Mouse (Mus musculus): ENCODE measurements around the gene Cldn12. TPM values are rescaled to one million over a fixed set of nuclear protein-coding genes. Genes with fewer than 3 reads are reported as not detected.

Gene Cldn12
- polyA plus RNA-seq, 1 experiment from 2014 or later, result 17.8 TPM

DNA sequence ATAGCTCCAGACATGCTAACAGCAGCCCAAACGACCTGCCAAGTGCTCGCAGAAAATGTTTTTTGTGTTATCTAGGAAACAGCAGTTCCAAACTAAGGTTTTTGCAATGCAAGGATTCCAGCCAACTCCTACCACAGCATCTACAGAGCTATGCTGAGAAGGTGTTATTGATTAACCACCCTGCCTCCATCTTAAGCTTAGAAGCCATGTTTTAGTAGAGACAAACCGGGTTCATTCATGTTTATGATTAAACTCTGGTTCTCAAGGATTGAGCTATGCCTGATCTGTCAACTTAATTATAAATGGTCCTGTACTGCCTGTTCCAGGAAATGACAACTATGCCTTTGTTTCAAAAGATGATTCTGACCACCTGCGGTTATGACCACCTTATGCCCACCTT is 38.6 kb downstream of the Cldn12 start:
- DNase-seq (ENCODE audit: low spot score) (no peak), ATAC-seq (ENCODE audit: low FRiP score) (no peak)
- H3K4me1 ChIP-seq (replicated peaks; ENCODE audit: control insufficient read depth, insufficient read depth, low read length), result no peaks in the 10 kb centered on the region
- H3K27ac ChIP-seq, result no peak overlapping the region
- no peak overlapping the region for H3K4me3 ChIP-seq (replicated peaks; ENCODE audit: low read length)
- H3K27me3 ChIP-seq (ENCODE audit: control insufficient read depth, insufficient read depth, low read length), result no peaks in the 10 kb centered on the region
- H3K4me2 ChIP-seq (replicated peaks), result no peak overlapping the region
- no peak overlapping the region for H3K9ac ChIP-seq
- no peaks in the 10 kb centered on the region for H3K36me3 ChIP-seq (replicated peaks; ENCODE audit: control insufficient read depth, insufficient read depth)
- H3K9me3 ChIP-seq (ENCODE audit: control insufficient read depth, low read length), result no peaks in the 10 kb centered on the region
- 88% methylated on average over 4 of the region's 4 CpGs for WGBS

DNA sequence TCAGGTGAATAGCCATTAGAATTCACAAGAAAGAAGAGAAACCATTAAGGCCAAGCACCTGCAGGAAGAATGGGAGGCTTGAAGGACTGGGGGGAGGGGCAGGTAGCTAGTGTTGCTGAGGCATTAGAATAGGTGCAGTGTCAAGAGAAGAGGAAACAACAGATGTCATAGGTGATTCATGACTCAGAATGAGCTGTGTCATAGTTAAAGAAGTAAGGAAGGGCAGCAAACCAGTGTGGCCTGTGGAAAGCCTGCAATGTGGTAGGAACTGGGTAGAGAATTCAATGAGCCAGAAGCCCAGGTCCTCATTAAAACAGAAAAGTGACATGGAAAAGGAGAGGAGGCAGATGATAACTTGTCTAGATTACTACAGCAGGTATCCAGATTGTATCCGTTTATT is 49.5 kb downstream of the Cldn12 start:
- DNase-seq (ENCODE audit: low spot score), result no peak
- Histone ChIP-seq H3K4me1 (replicated peaks; ENCODE audit: control insufficient read depth, insufficient read depth, low read length) (no peaks in the 10 kb centered on the region), H3K4me2 (replicated peaks) (no peak overlapping the region), H3K36me3 (replicated peaks; ENCODE audit: control insufficient read depth, insufficient read depth) (no peaks in the 10 kb centered on the region), H3K9ac (no peak overlapping the region), H3K4me3 (replicated peaks; ENCODE audit: low read length) (no peak overlapping the region), H3K27me3 (ENCODE audit: control insufficient read depth, insufficient read depth, low read length) (no peaks in the 10 kb centered on the region), H3K9me3 (ENCODE audit: control insufficient read depth, low read length) (no peaks in the 10 kb centered on the region), H3K27ac (no peak overlapping the region)
- 84% methylated on average over 1 of the region's 1 CpGs for WGBS
- no peak for ATAC-seq (ENCODE audit: low FRiP score)

Other genes with a start within 250 kb of the Cldn12 start
- gene Cdk14, start 94.6 kb downstream of the Cldn12 start, polyA plus RNA-seq (2014; fragmentation: Nextera tagmentation; extraction: Ambion mirVana), result 55.6 and 65.8 TPM in 2 replicates
- not detected in 2 replicates for gene 1700015F17Rik, start 35.8 kb downstream of the Cldn12 start, polyA plus RNA-seq (2014; fragmentation: Nextera tagmentation; extraction: Ambion mirVana)
- gene Gtpbp10, start 44.6 kb upstream of the Cldn12 start, polyA plus RNA-seq (2014; fragmentation: Nextera tagmentation; extraction: Ambion mirVana), result 21.7 and 22.0 TPM in 2 replicates
- 15.6 and 16.0 TPM in 2 replicates for gene Gm8773, start 58.8 kb upstream of the Cldn12 start, polyA plus RNA-seq (2014; fragmentation: Nextera tagmentation; extraction: Ambion mirVana)
- 10.8 and 11.7 TPM in 2 replicates for gene Cfap69, start 149.3 kb upstream of the Cldn12 start, polyA plus RNA-seq (2014; fragmentation: Nextera tagmentation; extraction: Ambion mirVana)
- 6.2 and 7.1 TPM in 2 replicates for gene Steap2, start 179.6 kb upstream of the Cldn12 start, polyA plus RNA-seq (2014; fragmentation: Nextera tagmentation; extraction: Ambion mirVana)
- gene Steap1, start 234.4 kb upstream of the Cldn12 start, polyA plus RNA-seq (2014; fragmentation: Nextera tagmentation; extraction: Ambion mirVana), result 2.2 TPM in 2 replicates

All from hindbrain, embryonic 14.5 days (tissue).